Mouse (Mus musculus) CH12.LX (cell line): ENCODE data around the gene Gnb1.

Experiments
- ELF1 ChIP-seq: IDR thresholded peaks from 2 replicates; pipeline ENCODE4 v1.6.1; 2014; ENCODE audit warnings: low read depth, mild to moderate bottlenecking, inconsistent platforms, low read length, improper control_type of control experiment
- POLR2A ChIP-seq: IDR thresholded peaks from 2 replicates; pipeline ENCODE4 v1.6.1; 2011; ENCODE audit warnings: low read depth, mild to moderate bottlenecking, improper control_type of control experiment, low read length
- USF2 ChIP-seq: conservative IDR thresholded peaks from 2 replicates; pipeline ENCODE4 v1.6.1; 2011; ENCODE audit warnings: low read depth, low read length, improper control_type of control experiment

DNA sequence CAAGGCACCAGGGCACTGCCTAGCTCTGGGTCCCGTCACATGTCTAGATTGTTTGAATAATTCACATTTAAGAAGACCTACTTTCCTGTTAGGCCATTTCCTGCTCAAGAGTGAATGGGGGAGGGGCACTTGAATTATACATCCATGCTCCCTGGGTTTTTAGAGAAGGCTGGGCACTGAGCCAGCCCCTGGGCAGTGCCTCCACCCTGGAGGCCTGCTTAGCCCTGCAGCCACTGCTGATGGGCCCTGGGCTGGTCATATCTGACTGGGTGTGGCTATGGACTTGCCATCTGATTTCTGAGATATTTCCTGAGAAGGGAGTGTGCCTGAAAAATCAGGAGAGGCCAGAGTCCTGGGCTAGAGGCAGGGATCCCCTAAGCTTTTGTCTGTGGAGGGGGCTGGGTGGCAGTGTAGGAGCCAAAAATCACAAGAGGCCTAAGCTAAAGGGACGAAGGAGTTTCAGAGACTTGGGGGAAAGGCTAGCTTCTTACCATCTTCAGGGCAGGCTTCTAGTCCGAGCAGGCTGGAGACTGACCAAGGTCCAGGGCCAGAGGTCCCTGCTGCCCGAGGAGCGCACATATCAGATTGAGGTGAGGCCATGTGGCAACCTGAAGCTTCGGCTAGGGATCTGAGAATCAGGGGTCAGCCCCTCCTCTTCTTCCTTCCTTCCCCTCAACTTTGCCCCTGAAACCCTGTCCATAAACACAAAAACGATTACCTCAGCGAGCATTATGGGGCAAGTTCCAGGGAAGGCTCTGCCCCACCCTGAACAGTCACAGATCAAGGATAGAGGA lies 2.7 kb upstream of the Gnb1 start:
- no peak for TF ChIP-seq ELF1
- no peak for TF ChIP-seq USF2
- no peak for TF ChIP-seq POLR2A
